Mouse (Mus musculus) neural tube, embryonic 11.5 days (tissue): Measurements from ENCODE around the gene Lrrc46. TPM values are rescaled to one million over a fixed set of nuclear protein-coding genes. Genes with fewer than 3 reads are reported as not detected.

Source experiments
- ATAC-seq: fragments of 200-750 bp; cut with Nextera tagmentation; 2 replicates; pipeline ENCODE4 v1.8.0; 2017; ENCODE audit warnings: moderate number of reproducible peaks, mild to moderate bottlenecking, moderate TSS enrichment, moderate library complexity; ENCODE audit not compliant: insufficient read depth, low FRiP score, low TSS enrichment
- DNase-seq: peaks from one replicate; pipeline ENCODE4 v3.0.0-alpha.2; 2015; ENCODE audit warnings: low spot score
- H3K27ac ChIP-seq: fragments of 300-500 bp; sonication (generic); 2 replicates; pipeline ENCODE4 v1.5.1; 2014; ENCODE audit warnings: low read depth, mild to moderate bottlenecking, low read length
- H3K27me3 ChIP-seq: fragments of 300-500 bp; sonication (generic); 2 replicates; pipeline ENCODE4 v1.6.1; 2014; ENCODE audit warnings: mild to moderate bottlenecking, low read length, mixed read lengths; ENCODE audit not compliant: control insufficient read depth, insufficient read depth
- H3K36me3 ChIP-seq: fragments of 300-500 bp; sonication (generic); 2 replicates; pipeline ENCODE4 v1.6.1; 2014; ENCODE audit warnings: mild to moderate bottlenecking, low read length, moderate library complexity, mixed read lengths; ENCODE audit not compliant: control insufficient read depth, insufficient read depth
- H3K4me1 ChIP-seq: fragments of 300-500 bp; sonication (generic); 2 replicates; pipeline ENCODE4 v1.6.1; 2014; ENCODE audit warnings: low read length, mixed read lengths; ENCODE audit not compliant: control insufficient read depth, insufficient read depth
- H3K4me2 ChIP-seq: fragments of 300-500 bp; sonication (generic); 2 replicates; pipeline ENCODE4 v1.6.1; 2014; ENCODE audit warnings: low read depth, mild to moderate bottlenecking, moderate library complexity
- H3K4me3 ChIP-seq: fragments of 300-500 bp; sonication (generic); 2 replicates; pipeline ENCODE4 v1.5.1; 2014; ENCODE audit warnings: low read depth, low read length
- H3K9ac ChIP-seq: fragments of 300-500 bp; sonication (generic); 2 replicates; pipeline ENCODE4 v1.6.1; 2014; ENCODE audit warnings: mild to moderate bottlenecking, low read length
- H3K9me3 ChIP-seq: fragments of 300-500 bp; sonication (generic); 2 replicates; pipeline ENCODE4 v1.6.1; 2016; ENCODE audit warnings: low read length; ENCODE audit not compliant: control insufficient read depth
- WGBS: fragments of 180-500 bp; shearing (Covaris S2); extraction: QIAGEN DNeasy Blood & Tissue Kit; methylation state at CpG from one replicate; pipeline ENCODE4 v1.1.7; 2014; 5-methylcytosine and 5-hydroxymethylcytosine counted together
- polyA plus RNA-seq: library from polyadenylated mRNA; unstranded; fragments of >200 nt; fragmentation: Nextera tagmentation; extraction: Ambion mirVana; gene quantifications from 2 replicates; pipeline ENCODE4 v1.2.1, GENCODE M21; 2014

Lrrc46 gene
- polyA plus RNA-seq, 1 experiment from 2014 or later = 3.1 TPM

DNA sequence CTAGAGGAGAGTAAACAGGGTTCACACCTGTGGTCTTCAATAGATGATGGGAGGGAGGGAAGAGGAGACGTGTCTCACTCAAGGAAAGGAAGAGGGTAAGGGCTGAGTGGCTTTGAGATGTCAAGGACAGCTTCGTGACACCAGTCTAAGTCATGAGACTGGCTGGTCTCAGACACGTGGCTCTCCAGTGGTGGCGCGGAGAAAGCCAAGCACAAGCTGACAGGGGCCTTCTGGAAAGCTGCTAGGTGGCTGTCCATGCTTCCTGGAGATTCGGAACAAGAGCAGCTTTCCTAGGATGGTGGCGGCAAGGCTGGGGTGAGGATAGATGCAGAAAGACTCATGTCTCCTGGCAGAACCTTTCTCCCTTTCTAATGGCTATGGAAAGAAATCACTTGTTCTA, 2.3 kb downstream of the Lrrc46 start:
- Histone ChIP-seq H3K9ac (no peak overlapping the region), H3K4me3 (no peak overlapping the region), H3K4me2 (no peak overlapping the region), H3K36me3 (no peaks in the 10 kb centered on the region), H3K9me3 (no peaks in the 10 kb centered on the region), H3K4me1 (peaks cover 4% of the 10 kb centered on the region; the same call in 1 of the 2 replicates), H3K27ac (no peak overlapping the region), H3K27me3 (no peaks in the 10 kb centered on the region)
- no peak for ATAC-seq
- DNase-seq = no peak
- WGBS = 70% methylated on average over 7 of the region's 7 CpGs

GRCm38 (mm10) chr11:97036141-97036540, 5.1 kb downstream of the Lrrc46 start:
- DNase-seq = no peak

DNA sequence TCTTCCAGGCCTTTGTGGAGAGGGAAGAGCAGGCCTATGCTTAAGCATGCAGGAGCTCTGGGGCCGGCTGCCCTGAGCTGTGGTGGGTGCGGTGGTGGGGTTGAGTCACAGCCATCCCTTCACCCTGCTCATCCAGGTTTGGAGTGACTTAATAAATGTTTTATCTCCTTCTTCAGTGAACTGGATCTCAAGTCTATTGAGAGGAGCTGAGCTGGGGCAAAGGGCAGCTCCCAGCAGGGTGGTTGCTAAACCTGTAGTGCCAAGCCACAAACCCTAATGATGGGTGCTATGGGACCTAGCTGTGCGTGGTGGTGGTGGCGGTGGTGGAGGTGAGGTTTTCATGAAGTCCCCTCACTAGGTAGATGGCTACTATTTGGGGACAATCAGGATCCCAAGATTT, 7.4 kb downstream of the Lrrc46 start:
- Histone ChIP-seq H3K9me3 (no peaks in the 10 kb centered on the region), H3K36me3 (peaks cover 2% of the 10 kb centered on the region; the same call in 1 of the 2 replicates)
- WGBS = 88% methylated on average over 4 of the region's 4 CpGs

More at GRCm38 (mm10) chr11:97036141-97036540, 5.1 kb downstream of the Lrrc46 start:
- Histone ChIP-seq H3K9me3 (no peaks in the 10 kb centered on the region), H3K36me3 (peaks cover 2% of the 10 kb centered on the region; the same call in 1 of the 2 replicates), H3K9ac (no peak overlapping the region), H3K4me1 (no peaks in the 10 kb centered on the region), H3K4me3 (no peak overlapping the region), H3K27ac (no peak overlapping the region), H3K27me3 (no peaks in the 10 kb centered on the region), H3K4me2 (no peak overlapping the region)
- ATAC-seq = no peak
- 79% methylated on average over 5 of the region's 5 CpGs for WGBS

DNA sequence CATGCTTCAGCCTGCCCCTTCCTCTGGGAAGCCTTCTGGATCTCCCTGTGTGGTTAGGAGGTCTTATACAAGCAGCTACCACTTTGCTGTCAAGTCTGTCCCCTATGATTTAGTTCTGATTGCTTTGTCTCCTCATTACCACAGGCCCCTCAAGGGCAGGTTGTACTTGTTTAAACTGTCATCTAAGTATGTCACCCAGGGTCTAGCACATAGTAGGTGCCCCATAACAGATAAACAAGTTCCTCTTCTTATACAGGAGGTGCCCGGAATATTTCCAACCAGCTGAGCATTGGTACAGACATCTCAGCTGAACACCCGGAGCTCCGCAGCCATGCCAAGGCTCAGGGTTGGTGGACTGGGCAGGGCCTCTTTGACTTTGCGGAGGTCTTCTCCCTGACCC, 8.7 kb downstream of the Lrrc46 start:
- H3K4me2 ChIP-seq = no peak overlapping the region
- peaks cover 5% of the 10 kb centered on the region; the same call in 1 of the 2 replicates for H3K4me1 ChIP-seq
- H3K36me3 ChIP-seq = peaks cover 2% of the 10 kb centered on the region; the same call in 1 of the 2 replicates
- H3K4me3 ChIP-seq = no peak overlapping the region
- ATAC-seq = no peak
- 89% methylated on average over 4 of the region's 4 CpGs for WGBS
- no peak overlapping the region for H3K9ac ChIP-seq
- no peak for DNase-seq
- no peaks in the 10 kb centered on the region for H3K27me3 ChIP-seq
- H3K9me3 ChIP-seq = no peaks in the 10 kb centered on the region
- no peak overlapping the region for H3K27ac ChIP-seq

More for the DNA sequence above, 7.4 kb downstream of the Lrrc46 start:
- H3K27ac ChIP-seq = no peak overlapping the region
- no peak for ATAC-seq
- H3K9ac ChIP-seq = peak overlapping the region; percentile 14; the same call in 1 of the 2 replicates
- H3K27me3 ChIP-seq = no peaks in the 10 kb centered on the region
- no peak overlapping the region for H3K4me3 ChIP-seq
- H3K4me1 ChIP-seq = peaks cover 5% of the 10 kb centered on the region; the same call in 1 of the 2 replicates
- H3K4me2 ChIP-seq = no peak overlapping the region
- DNase-seq = no peak

GRCm38 (mm10) chr11:97031977-97032376, 9.2 kb downstream of the Lrrc46 start:
- Histone ChIP-seq H3K27me3 (no peaks in the 10 kb centered on the region), H3K9ac (no peak overlapping the region), H3K4me3 (no peak overlapping the region), H3K27ac (no peak overlapping the region), H3K4me2 (no peak overlapping the region), H3K36me3 (peaks cover 2% of the 10 kb centered on the region; the same call in 1 of the 2 replicates), H3K4me1 (peaks cover 5% of the 10 kb centered on the region; the same call in 1 of the 2 replicates), H3K9me3 (no peaks in the 10 kb centered on the region)
- DNase-seq (no peak), ATAC-seq (no peak)
- WGBS = 82% methylated on average over 12 of the region's 12 CpGs

DNA sequence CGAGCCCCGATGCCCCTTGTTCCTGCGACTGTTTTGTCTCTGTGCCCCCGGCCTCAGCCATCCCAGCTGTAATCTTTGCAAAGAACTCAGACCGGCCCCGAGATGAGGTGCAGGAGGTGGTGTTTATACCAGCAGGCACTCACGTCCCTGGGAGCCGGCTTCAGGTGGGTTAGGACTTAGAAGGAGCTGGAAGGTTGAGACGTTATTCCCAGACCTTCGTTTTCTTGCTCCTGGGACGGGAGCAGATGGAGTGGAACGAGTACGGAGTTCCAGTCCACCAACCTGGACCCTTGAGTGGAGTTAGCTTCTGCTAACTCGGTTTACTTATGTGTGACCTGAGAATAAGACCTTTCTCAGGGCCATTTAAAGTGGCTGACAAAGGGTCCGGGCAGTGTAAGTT, 10.8 kb downstream of the Lrrc46 start:
- peak overlapping the region; percentile 52 for H3K4me3 ChIP-seq
- H3K4me1 ChIP-seq = peaks cover 8% of the 10 kb centered on the region
- H3K4me2 ChIP-seq = peak overlapping the region; percentile 52
- 20% methylated on average over 15 of the region's 15 CpGs for WGBS
- H3K36me3 ChIP-seq = peaks cover 2% of the 10 kb centered on the region; the same call in 1 of the 2 replicates
- no peaks in the 10 kb centered on the region for H3K9me3 ChIP-seq
- no peak overlapping the region for H3K27ac ChIP-seq
- DNase-seq = no peak
- no peaks in the 10 kb centered on the region for H3K27me3 ChIP-seq
- ATAC-seq = no peak
- peak overlapping the region; percentile 67 for H3K9ac ChIP-seq

GRCm38 (mm10) chr11:97029686-97030417, 11.4 kb downstream of the Lrrc46 start, which contains the start of gene Scrn2:
Gene Scrn2 (plus strand): TSS chr11:97029938.
- DNase-seq = peak; percentile 89
- peaks cover 8% of the 10 kb centered on the region for H3K4me1 ChIP-seq
- no peaks in the 10 kb centered on the region for H3K27me3 ChIP-seq
- peak within 1 kb of the TSS; percentile 52 for H3K4me2 ChIP-seq
- H3K27ac ChIP-seq = no peak within 1 kb of the TSS
- 3% methylated on average over 25 of the region's 25 CpGs for WGBS
- ATAC-seq = peak; percentile 55
- H3K36me3 ChIP-seq = peaks cover 2% of the 10 kb centered on the region; the same call in 1 of the 2 replicates
- H3K9ac ChIP-seq = peak within 1 kb of the TSS; percentile 67
- H3K9me3 ChIP-seq = no peaks in the 10 kb centered on the region
- H3K4me3 ChIP-seq = peak within 1 kb of the TSS; percentile 52

DNA sequence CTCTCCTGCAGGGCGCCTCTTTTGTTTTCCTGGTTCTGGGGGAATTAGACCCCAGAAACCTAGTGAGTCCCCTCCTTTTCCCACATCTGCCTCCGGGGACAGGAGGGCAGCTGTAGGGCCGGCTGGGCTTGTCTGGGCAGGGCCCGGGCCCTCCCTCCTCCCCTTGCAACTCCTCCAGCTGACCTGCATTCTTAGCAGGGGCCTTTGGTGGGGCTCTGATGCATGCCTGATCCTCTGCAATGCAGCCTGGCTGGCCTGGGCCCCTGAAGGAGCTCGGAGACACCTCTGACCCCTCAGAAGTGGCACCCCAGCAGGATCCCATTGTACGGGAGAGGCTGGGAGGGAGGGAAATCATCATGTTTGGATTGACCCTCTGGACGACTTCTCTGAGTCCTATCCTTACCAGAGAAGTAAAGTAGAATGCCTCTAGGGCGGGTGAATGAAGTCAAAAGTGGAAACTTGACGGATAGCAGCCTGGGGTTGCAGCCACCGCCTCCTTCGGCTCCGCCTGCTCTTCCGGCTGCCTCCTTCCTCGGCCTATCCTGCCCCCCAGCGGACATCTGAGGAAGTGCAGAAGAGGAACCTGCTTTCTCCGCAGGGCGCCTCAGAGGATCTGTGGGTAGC, 15.4 kb downstream of the Lrrc46 start:
- DNase-seq (peak; percentile 91), ATAC-seq (peak; percentile 30; the same call in 1 of the 2 replicates)
- under 1% methylated on average over 17 of the region's 17 CpGs for WGBS
- H3K9me3 ChIP-seq = no peaks in the 10 kb centered on the region
- no peaks in the 10 kb centered on the region for H3K36me3 ChIP-seq
- H3K27ac ChIP-seq = 0 out of 2 replicates have a peak overlapping the region, but pooled peaks have one; percentile 27
- peak overlapping the region; percentile 57; the same call in 1 of the 2 replicates for H3K9ac ChIP-seq
- peaks cover 17% of the 10 kb centered on the region for H3K4me1 ChIP-seq
- peak overlapping the region; percentile 23 for H3K4me3 ChIP-seq
- peak overlapping the region; percentile 55 for H3K4me2 ChIP-seq
- peaks cover 30% of the 10 kb centered on the region for H3K27me3 ChIP-seq
